8 mouse cellular contexts compared by ENCODE assay signal in genomic region chr4:152138497-152139260, GRCm38 (mm10). TPM values are rescaled to one million over a fixed set of nuclear protein-coding genes. Genes with fewer than 3 reads are reported as not detected.
DNase-seq lines count a peak whose midpoint lies in the region; ATAC-seq and TF ChIP-seq lines count a peak whose summit lies in the region.

No protein-coding gene starts in this region.

- no peak overlapping the region for H3K27ac ChIP-seq in bone marrow macrophage, adult 2 months (ENCODE audit: insufficient read depth, low read depth, low read length)
- no peak overlapping the region for H3K27ac ChIP-seq in embryonic facial prominence, embryonic 15.5 days (replicated peaks)
- no peak overlapping the region for H3K27ac ChIP-seq in heart, embryonic 12.5 days (ENCODE audit: poor library complexity, severe bottlenecking)
- H3K27ac ChIP-seq in kidney, embryonic 16.5 days (ENCODE audit: low read length): no peak overlapping the region
- no peak overlapping the region for H3K27ac ChIP-seq in liver, embryonic 12.5 days
- no peak overlapping the region for H3K27ac ChIP-seq in stomach, embryonic 14.5 days (ENCODE audit: low read length)

- no peak for TF ChIP-seq POLR2A in bone marrow macrophage, adult 2 months (IDR thresholded peaks at IDR 0.05; ENCODE audit: borderline replicate concordance, low read depth, low read length)

- peak; percentile 83 for ATAC-seq in embryonic facial prominence, embryonic 15.5 days (ENCODE audit: insufficient number of reproducible peaks, low FRiP score, low TSS enrichment, low read depth)
- ATAC-seq in heart, embryonic 12.5 days (ENCODE audit: insufficient number of reproducible peaks, low FRiP score): peak; percentile 86
- ATAC-seq in kidney, embryonic 16.5 days (ENCODE audit: low FRiP score, low TSS enrichment): peak; percentile 82
- peak; percentile 87 for ATAC-seq in liver, embryonic 12.5 days
- peak; percentile 85 for ATAC-seq in stomach, embryonic 14.5 days (ENCODE audit: insufficient number of reproducible peaks, insufficient read depth, low FRiP score, low read depth)

- no peak overlapping the region for H3K9ac ChIP-seq in embryonic facial prominence, embryonic 15.5 days
- no peak overlapping the region for H3K9ac ChIP-seq in heart, embryonic 12.5 days
- H3K9ac ChIP-seq in kidney, embryonic 16.5 days (replicated peaks; ENCODE audit: low read length): peak overlapping the region; percentile 49; the same call in 1 of the 2 replicates
- peak overlapping the region; percentile 42; the same call in 1 of the 2 replicates for H3K9ac ChIP-seq in liver, embryonic 12.5 days
- no peak overlapping the region for H3K9ac ChIP-seq in stomach, embryonic 14.5 days (replicated peaks; ENCODE audit: low read depth, low read length)

- DNase-seq in B cell, adult 2 months: peak; percentile 97 to 98
- peak; percentile 89 for DNase-seq in naive thymus-derived CD4-positive, alpha-beta T cell, adult 2 months (ENCODE audit: low read depth)

- H3K4me3 ChIP-seq in bone marrow macrophage, adult 2 months (ENCODE audit: insufficient read depth, low read length): peak overlapping the region; percentile 64
- peak overlapping the region; percentile 46 for H3K4me3 ChIP-seq in embryonic facial prominence, embryonic 15.5 days (replicated peaks)
- peak overlapping the region; percentile 53 for H3K4me3 ChIP-seq in heart, embryonic 12.5 days
- peak overlapping the region; percentile 51 for H3K4me3 ChIP-seq in kidney, embryonic 16.5 days (ENCODE audit: low read length)
- peak overlapping the region; percentile 59 for H3K4me3 ChIP-seq in liver, embryonic 12.5 days
- H3K4me3 ChIP-seq in stomach, embryonic 14.5 days (ENCODE audit: low read depth, low read length): peak overlapping the region; percentile 43

- peak overlapping the region; percentile 68 for H3K4me2 ChIP-seq in embryonic facial prominence, embryonic 15.5 days (replicated peaks)
- H3K4me2 ChIP-seq in heart, embryonic 12.5 days: peak overlapping the region; percentile 86
- peak overlapping the region; percentile 67 for H3K4me2 ChIP-seq in kidney, embryonic 16.5 days (replicated peaks; ENCODE audit: low read depth, low read length)
- H3K4me2 ChIP-seq in liver, embryonic 12.5 days: peak overlapping the region; percentile 78
- peak overlapping the region; percentile 76 for H3K4me2 ChIP-seq in stomach, embryonic 14.5 days (replicated peaks; ENCODE audit: low read depth, low read length)

- WGBS in embryonic facial prominence, embryonic 15.5 days: 3% methylated on average over 51 of the region's 51 CpGs
- WGBS in heart, embryonic 12.5 days: 3% methylated on average over 51 of the region's 51 CpGs
- 2% methylated on average over 50 of the region's 51 CpGs for WGBS in kidney, embryonic 16.5 days
- WGBS in liver, embryonic 12.5 days (ENCODE audit: insufficient replicate concordance): 3% methylated on average over 51 of the region's 51 CpGs
- 2% methylated on average over 51 of the region's 51 CpGs for WGBS in stomach, embryonic 14.5 days

- TF ChIP-seq CTCF in bone marrow macrophage, adult 2 months (IDR thresholded peaks at IDR 0.05; ENCODE audit: low read depth, low read length): peak; percentile 59

- H3K36me3 ChIP-seq in embryonic facial prominence, embryonic 15.5 days: no peaks in the 10 kb centered on the region
- H3K36me3 ChIP-seq in heart, embryonic 12.5 days: no peaks in the 10 kb centered on the region
- no peaks in the 10 kb centered on the region for H3K36me3 ChIP-seq in kidney, embryonic 16.5 days (ENCODE audit: insufficient read depth, low read length)
- no peaks in the 10 kb centered on the region for H3K36me3 ChIP-seq in liver, embryonic 12.5 days
- no peaks in the 10 kb centered on the region for H3K36me3 ChIP-seq in stomach, embryonic 14.5 days (ENCODE audit: control insufficient read depth, insufficient read depth, low read length)

- peaks cover 6% of the 10 kb centered on the region; the same call in 1 of the 2 replicates for H3K4me1 ChIP-seq in bone marrow macrophage, adult 2 months (ENCODE audit: control insufficient read depth, insufficient read depth, low read length)
- peaks cover 10% of the 10 kb centered on the region for H3K4me1 ChIP-seq in embryonic facial prominence, embryonic 15.5 days
- H3K4me1 ChIP-seq in heart, embryonic 12.5 days (replicated peaks): peaks cover 5% of the 10 kb centered on the region
- peaks cover 10% of the 10 kb centered on the region for H3K4me1 ChIP-seq in kidney, embryonic 16.5 days (ENCODE audit: insufficient read depth, low read length)
- H3K4me1 ChIP-seq in liver, embryonic 12.5 days: peaks cover 13% of the 10 kb centered on the region
- H3K4me1 ChIP-seq in stomach, embryonic 14.5 days (ENCODE audit: control insufficient read depth, insufficient read depth, low read length): no peaks in the 10 kb centered on the region

- H3K27me3 ChIP-seq in embryonic facial prominence, embryonic 15.5 days: peaks cover 22% of the 10 kb centered on the region
- H3K27me3 ChIP-seq in heart, embryonic 12.5 days (replicated peaks): peaks cover 57% of the 10 kb centered on the region
- H3K27me3 ChIP-seq in kidney, embryonic 16.5 days (ENCODE audit: insufficient read depth, low read length): peaks cover 11% of the 10 kb centered on the region
- peaks cover 52% of the 10 kb centered on the region for H3K27me3 ChIP-seq in liver, embryonic 12.5 days (replicated peaks)
- peaks cover 8% of the 10 kb centered on the region for H3K27me3 ChIP-seq in stomach, embryonic 14.5 days (ENCODE audit: control insufficient read depth, insufficient read depth, low read length)

- H3K9me3 ChIP-seq in embryonic facial prominence, embryonic 15.5 days (replicated peaks): no peaks in the 10 kb centered on the region
- H3K9me3 ChIP-seq in heart, embryonic 12.5 days (replicated peaks): no peaks in the 10 kb centered on the region
- no peaks in the 10 kb centered on the region for H3K9me3 ChIP-seq in kidney, embryonic 16.5 days (ENCODE audit: low read length)
- H3K9me3 ChIP-seq in liver, embryonic 12.5 days (replicated peaks): no peaks in the 10 kb centered on the region
- no peaks in the 10 kb centered on the region for H3K9me3 ChIP-seq in stomach, embryonic 14.5 days (ENCODE audit: control insufficient read depth, low read depth, low read length)

RNA-seq across cellular contexts. Expression of gene Espn, which starts 13.5 kb away (rescaled TPM):
- 0.44 and 0.97 TPM in 2 replicates for polyA plus RNA-seq in bone marrow macrophage, adult 2 months (2012; ENCODE audit: insufficient read depth, insufficient read length, missing spikeins)
- 7.5 TPM in 2 replicates for polyA plus RNA-seq in embryonic facial prominence, embryonic 15.5 days (2015; fragmentation: Nextera tagmentation; extraction: Ambion mirVana)
- polyA plus RNA-seq in heart, embryonic 12.5 days (2016; fragmentation: Nextera tagmentation; extraction: Ambion mirVana): 1.3 and 1.6 TPM in 2 replicates
- polyA plus RNA-seq in kidney, embryonic 16.5 days (2015; fragmentation: Nextera tagmentation; extraction: Ambion mirVana): 22.2 and 30.6 TPM in 2 replicates
- polyA plus RNA-seq in liver, embryonic 12.5 days (2016; fragmentation: Nextera tagmentation; extraction: Ambion mirVana): 2.6 and 2.9 TPM in 2 replicates
- polyA plus RNA-seq in stomach, embryonic 14.5 days (2014; fragmentation: Nextera tagmentation; extraction: Ambion mirVana): 10.5 and 10.9 TPM in 2 replicates

RNA-seq across cellular contexts. Expression of gene Hes2, which starts 20.0 kb away (rescaled TPM):
- not detected in 2 replicates for polyA plus RNA-seq in bone marrow macrophage, adult 2 months (2012; ENCODE audit: insufficient read depth, insufficient read length, missing spikeins)
- 1.6 and 1.9 TPM in 2 replicates for polyA plus RNA-seq in embryonic facial prominence, embryonic 15.5 days (2015; fragmentation: Nextera tagmentation; extraction: Ambion mirVana)
- not detected in 2 replicates for polyA plus RNA-seq in heart, embryonic 12.5 days (2016; fragmentation: Nextera tagmentation; extraction: Ambion mirVana)
- 0.14 and 0.57 TPM in 2 replicates for polyA plus RNA-seq in kidney, embryonic 16.5 days (2015; fragmentation: Nextera tagmentation; extraction: Ambion mirVana)
- polyA plus RNA-seq in liver, embryonic 12.5 days (2016; fragmentation: Nextera tagmentation; extraction: Ambion mirVana): 0.05 TPM in 1 of 2 replicates, not detected in the other
- polyA plus RNA-seq in stomach, embryonic 14.5 days (2014; fragmentation: Nextera tagmentation; extraction: Ambion mirVana): 0.29 and 0.55 TPM in 2 replicates

RNA-seq across cellular contexts. Expression of gene Tnfrsf25, which starts 22.9 kb away (rescaled TPM):
- not detected in 2 replicates for polyA plus RNA-seq in bone marrow macrophage, adult 2 months (2012; ENCODE audit: insufficient read depth, insufficient read length, missing spikeins)
- 1.5 and 2.0 TPM in 2 replicates for polyA plus RNA-seq in embryonic facial prominence, embryonic 15.5 days (2015; fragmentation: Nextera tagmentation; extraction: Ambion mirVana)
- polyA plus RNA-seq in heart, embryonic 12.5 days (2016; fragmentation: Nextera tagmentation; extraction: Ambion mirVana): 0.86 and 1.1 TPM in 2 replicates
- polyA plus RNA-seq in kidney, embryonic 16.5 days (2015; fragmentation: Nextera tagmentation; extraction: Ambion mirVana): 1.9 and 3.0 TPM in 2 replicates
- 0.74 and 0.87 TPM in 2 replicates for polyA plus RNA-seq in liver, embryonic 12.5 days (2016; fragmentation: Nextera tagmentation; extraction: Ambion mirVana)
- 0.67 and 0.91 TPM in 2 replicates for polyA plus RNA-seq in stomach, embryonic 14.5 days (2014; fragmentation: Nextera tagmentation; extraction: Ambion mirVana)

RNA-seq across cellular contexts. Expression of gene Acot7, which starts 39.3 kb away (rescaled TPM):
- 39.0 and 46.2 TPM in 2 replicates for polyA plus RNA-seq in bone marrow macrophage, adult 2 months (2012; ENCODE audit: insufficient read depth, insufficient read length, missing spikeins)
- 65.5 and 77.0 TPM in 2 replicates for polyA plus RNA-seq in embryonic facial prominence, embryonic 15.5 days (2015; fragmentation: Nextera tagmentation; extraction: Ambion mirVana)
- polyA plus RNA-seq in heart, embryonic 12.5 days (2016; fragmentation: Nextera tagmentation; extraction: Ambion mirVana): 63.4 and 64.6 TPM in 2 replicates
- 75.1 and 76.4 TPM in 2 replicates for polyA plus RNA-seq in kidney, embryonic 16.5 days (2015; fragmentation: Nextera tagmentation; extraction: Ambion mirVana)
- 33.0 and 36.2 TPM in 2 replicates for polyA plus RNA-seq in liver, embryonic 12.5 days (2016; fragmentation: Nextera tagmentation; extraction: Ambion mirVana)
- 71.4 and 72.4 TPM in 2 replicates for polyA plus RNA-seq in stomach, embryonic 14.5 days (2014; fragmentation: Nextera tagmentation; extraction: Ambion mirVana)

Comparison
In these comparisons a context has a peak if more than half of its experiments do, and no peak if none do; other contexts are left out.
1. H3K9ac ChIP-seq: peak in kidney, embryonic 16.5 days (single experiment) and liver, embryonic 12.5 days (single experiment); none in embryonic facial prominence, embryonic 15.5 days (single experiment), heart, embryonic 12.5 days (single experiment) and stomach, embryonic 14.5 days (single experiment).
2. Peak in every context shown above with its lines, with median percentiles within 50 percentile points of each other: H3K4me3 ChIP-seq, ATAC-seq and H3K4me2 ChIP-seq.